Mouse (Mus musculus) heart, embryonic 12.5 days (tissue): ENCODE results near the gene Acyp2. TPM values are rescaled to one million over a fixed set of nuclear protein-coding genes. Genes with fewer than 3 reads are reported as not detected.

Source experiments
- ATAC-seq: fragments of 200-750 bp; cut with Nextera tagmentation; 2 replicates; pipeline ENCODE4 v1.8.0; 2017; ENCODE audit warnings: moderate TSS enrichment, moderate library complexity; ENCODE audit not compliant: insufficient number of reproducible peaks, low FRiP score
- H3K27ac ChIP-seq: fragments of 300-500 bp; sonication (generic); 2 replicates; pipeline ENCODE4 v1.5.1; 2016; ENCODE audit warnings: mild to moderate bottlenecking, moderate library complexity; ENCODE audit not compliant: poor library complexity, severe bottlenecking
- H3K27me3 ChIP-seq: fragments of 300-500 bp; sonication (generic); replicated peaks from 2 replicates; pipeline ENCODE4 v1.6.1; 2016; ENCODE audit warnings: mild to moderate bottlenecking, moderate library complexity
- H3K36me3 ChIP-seq: fragments of 300-500 bp; sonication (generic); 2 replicates; pipeline ENCODE4 v1.6.1; 2016; ENCODE audit warnings: mild to moderate bottlenecking, moderate library complexity
- H3K4me1 ChIP-seq: fragments of 300-500 bp; sonication (generic); replicated peaks from 2 replicates; pipeline ENCODE4 v1.6.1; 2016; ENCODE audit warnings: mild to moderate bottlenecking
- H3K4me2 ChIP-seq: fragments of 300-500 bp; sonication (generic); 2 replicates; pipeline ENCODE4 v1.6.1; 2016; ENCODE audit warnings: mild to moderate bottlenecking, moderate library complexity
- H3K4me3 ChIP-seq: fragments of 300-500 bp; sonication (generic); 2 replicates; pipeline ENCODE4 v1.5.1; 2016; ENCODE audit warnings: mild to moderate bottlenecking
- H3K9ac ChIP-seq: fragments of 300-500 bp; sonication (generic); 2 replicates; pipeline ENCODE4 v1.6.1; 2016; ENCODE audit warnings: mild to moderate bottlenecking, moderate library complexity
- H3K9me3 ChIP-seq: fragments of 300-500 bp; sonication (generic); replicated peaks from 2 replicates; pipeline ENCODE4 v1.6.1; 2016; ENCODE audit warnings: mild to moderate bottlenecking, moderate library complexity
- WGBS: fragments of 180-500 bp; shearing (Covaris S2); methylation state at CpG from one replicate; pipeline ENCODE4 v1.1.7; 2016; 5-methylcytosine and 5-hydroxymethylcytosine counted together
- polyA plus RNA-seq: library from polyadenylated mRNA; unstranded; fragments of >200 nt; fragmentation: Nextera tagmentation; extraction: Ambion mirVana; gene quantifications from 2 replicates; pipeline ENCODE4 v1.2.1, GENCODE M21; 2016

Acyp2 gene
- polyA plus RNA-seq, 1 experiment from 2014 or later: 27.7 TPM

GRCm38 (mm10) chr11:30578931-30579330 is 70.5 kb downstream of the Acyp2 start:
- Histone ChIP-seq H3K36me3 (peaks cover 9% of the 10 kb centered on the region; the same call in 1 of the 2 replicates), H3K27ac (no peak overlapping the region), H3K4me3 (no peak overlapping the region), H3K27me3 (no peaks in the 10 kb centered on the region), H3K4me2 (no peak overlapping the region), H3K9ac (no peak overlapping the region), H3K4me1 (0 out of 2 replicates have a peak, but pooled peaks cover 2% of the 10 kb centered on the region), H3K9me3 (peaks cover 8% of the 10 kb centered on the region)
- 79% methylated on average over 2 of the region's 2 CpGs for WGBS
- ATAC-seq: no peak

DNA sequence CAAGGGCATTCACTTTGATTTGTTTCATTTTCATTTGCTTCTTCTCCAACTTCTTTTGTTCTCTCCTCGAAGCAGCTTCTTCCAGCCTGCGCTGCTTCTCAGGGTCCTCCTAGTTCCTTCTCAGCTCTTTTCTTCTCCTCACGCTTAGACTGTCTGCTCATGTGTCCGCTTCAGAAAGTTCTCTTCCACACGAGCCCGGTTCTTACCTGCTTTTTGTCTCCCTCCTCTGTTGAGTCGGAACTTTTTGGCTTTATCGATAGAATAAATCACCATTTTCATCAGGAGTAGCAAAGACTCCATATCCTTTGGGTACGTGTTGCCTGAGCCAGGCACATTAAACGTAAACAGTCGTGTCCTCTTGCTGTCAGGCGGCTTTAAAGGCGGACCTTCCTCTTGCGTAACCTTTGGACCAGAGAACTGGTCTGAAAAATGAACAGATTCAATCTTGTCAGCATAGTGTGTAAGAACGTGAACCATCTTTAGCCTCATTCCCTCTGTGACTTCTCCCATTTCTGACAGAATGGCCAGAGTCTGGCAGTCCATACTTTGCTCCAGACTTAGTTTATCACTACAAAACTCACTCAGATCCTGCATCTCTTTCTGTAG is 76.5 kb downstream of the Acyp2 start:
- H3K9me3 ChIP-seq: no peaks in the 10 kb centered on the region
- no peak for ATAC-seq
- 87% methylated on average over 15 of the region's 15 CpGs for WGBS
- H3K27ac ChIP-seq: no peak overlapping the region
- no peak overlapping the region for H3K4me2 ChIP-seq
- H3K4me1 ChIP-seq: no peaks in the 10 kb centered on the region
- no peaks in the 10 kb centered on the region for H3K27me3 ChIP-seq
- no peak overlapping the region for H3K9ac ChIP-seq
- H3K36me3 ChIP-seq: no peaks in the 10 kb centered on the region
- H3K4me3 ChIP-seq: no peak overlapping the region

GRCm38 (mm10) chr11:30570568-30570967 is 78.8 kb downstream of the Acyp2 start:
- no peak overlapping the region for H3K4me3 ChIP-seq
- no peak for ATAC-seq
- H3K27ac ChIP-seq: no peak overlapping the region
- H3K9me3 ChIP-seq: no peaks in the 10 kb centered on the region
- no peaks in the 10 kb centered on the region for H3K27me3 ChIP-seq
- WGBS: 85% methylated on average over 3 of the region's 3 CpGs
- no peak overlapping the region for H3K4me2 ChIP-seq
- no peaks in the 10 kb centered on the region for H3K36me3 ChIP-seq
- H3K4me1 ChIP-seq: no peaks in the 10 kb centered on the region
- H3K9ac ChIP-seq: no peak overlapping the region

DNA sequence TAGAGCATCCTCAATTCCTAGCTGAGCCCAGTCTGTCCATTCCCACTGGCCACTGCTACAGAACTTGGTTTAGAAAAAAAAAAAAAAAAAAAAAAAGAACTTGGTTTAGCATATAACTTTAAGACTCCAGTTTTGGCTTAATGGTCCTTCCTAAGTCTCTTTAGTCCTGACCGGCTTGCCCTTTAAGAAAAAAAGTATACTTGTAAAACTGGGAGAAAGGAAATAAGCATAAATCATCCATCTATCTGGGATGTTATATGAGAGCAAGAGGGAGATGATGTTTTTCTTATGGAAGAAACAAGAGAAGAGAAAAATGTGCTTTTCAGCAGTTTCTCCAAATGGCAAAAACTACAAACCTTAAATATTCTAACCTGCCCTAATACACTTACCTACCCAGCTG is 89.2 kb downstream of the Acyp2 start:
- Histone ChIP-seq H3K27me3 (no peaks in the 10 kb centered on the region), H3K4me3 (no peak overlapping the region)
- no peak for ATAC-seq

GRCm38 (mm10) chr11:30553408-30553807 is 96.0 kb downstream of the Acyp2 start:
- no peak for ATAC-seq
- Histone ChIP-seq H3K4me2 (no peak overlapping the region), H3K9me3 (no peaks in the 10 kb centered on the region), H3K4me1 (peaks cover 5% of the 10 kb centered on the region; the same call in 1 of the 2 replicates), H3K27me3 (no peaks in the 10 kb centered on the region), H3K4me3 (no peak overlapping the region), H3K9ac (no peak overlapping the region), H3K36me3 (no peaks in the 10 kb centered on the region), H3K27ac (no peak overlapping the region)
- 98% methylated on average over 1 of the region's 1 CpGs for WGBS

More for the DNA sequence above, 89.2 kb downstream of the Acyp2 start:
- no peak overlapping the region for H3K9ac ChIP-seq
- no peak overlapping the region for H3K27ac ChIP-seq
- no peak overlapping the region for H3K4me2 ChIP-seq
- WGBS: 90% methylated on average over 1 of the region's 1 CpGs
- H3K9me3 ChIP-seq: no peaks in the 10 kb centered on the region
- no peaks in the 10 kb centered on the region for H3K36me3 ChIP-seq
- no peaks in the 10 kb centered on the region for H3K4me1 ChIP-seq

GRCm38 (mm10) chr11:30517133-30517532 is 132.3 kb downstream of the Acyp2 start:
- H3K4me1 ChIP-seq: no peaks in the 10 kb centered on the region
- no peak overlapping the region for H3K4me2 ChIP-seq
- no peak overlapping the region for H3K27ac ChIP-seq
- no peak overlapping the region for H3K9ac ChIP-seq
- no peak overlapping the region for H3K4me3 ChIP-seq
- no peak for ATAC-seq
- no peaks in the 10 kb centered on the region for H3K27me3 ChIP-seq
- 65% methylated on average over 2 of the region's 2 CpGs for WGBS
- H3K36me3 ChIP-seq: no peaks in the 10 kb centered on the region
- no peaks in the 10 kb centered on the region for H3K9me3 ChIP-seq

DNA sequence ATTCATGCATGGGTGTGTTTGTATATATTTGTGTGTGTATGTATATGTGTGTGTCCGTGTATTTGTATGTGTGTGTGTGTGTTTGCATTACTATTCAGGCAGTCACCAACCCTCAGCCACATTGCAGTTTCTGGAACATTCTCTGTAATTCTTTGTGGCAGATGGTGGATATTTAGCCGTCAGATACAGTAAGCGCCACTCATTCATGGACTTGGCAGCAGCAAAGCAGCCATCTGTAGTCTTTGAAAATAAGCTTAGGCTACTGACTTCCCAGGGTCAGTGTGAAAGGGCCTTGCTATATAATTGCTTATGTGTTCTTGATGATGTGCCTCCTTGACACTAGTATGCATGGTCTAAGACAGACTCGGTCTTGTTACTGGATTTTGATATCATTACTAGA is 141.2 kb downstream of the Acyp2 start:
- H3K4me2 ChIP-seq: no peak overlapping the region
- no peaks in the 10 kb centered on the region for H3K27me3 ChIP-seq
- H3K4me3 ChIP-seq: no peak overlapping the region
- H3K9ac ChIP-seq: no peak overlapping the region
- WGBS: 87% methylated on average over 4 of the region's 4 CpGs
- H3K4me1 ChIP-seq: no peaks in the 10 kb centered on the region
- H3K36me3 ChIP-seq: peaks cover 5% of the 10 kb centered on the region; the same call in 1 of the 2 replicates
- no peaks in the 10 kb centered on the region for H3K9me3 ChIP-seq
- no peak overlapping the region for H3K27ac ChIP-seq
- ATAC-seq: no peak

GRCm38 (mm10) chr11:30498738-30499355 is 150.5 kb downstream of the Acyp2 start:
- Histone ChIP-seq H3K4me3 (no peak overlapping the region), H3K9me3 (peaks cover 16% of the 10 kb centered on the region), H3K36me3 (peaks cover 8% of the 10 kb centered on the region; the same call in 1 of the 2 replicates), H3K27me3 (no peaks in the 10 kb centered on the region), H3K4me1 (0 out of 2 replicates have a peak, but pooled peaks cover 7% of the 10 kb centered on the region), H3K9ac (no peak overlapping the region), H3K27ac (peak overlapping the region; percentile 64), H3K4me2 (no peak overlapping the region)
- no peak for ATAC-seq
- 14% methylated on average over 3 of the region's 3 CpGs for WGBS

GRCm38 (mm10) chr11:30497151-30497550 is 152.2 kb downstream of the Acyp2 start:
- 0 out of 2 replicates have a peak, but pooled peaks cover 7% of the 10 kb centered on the region for H3K4me1 ChIP-seq

DNA sequence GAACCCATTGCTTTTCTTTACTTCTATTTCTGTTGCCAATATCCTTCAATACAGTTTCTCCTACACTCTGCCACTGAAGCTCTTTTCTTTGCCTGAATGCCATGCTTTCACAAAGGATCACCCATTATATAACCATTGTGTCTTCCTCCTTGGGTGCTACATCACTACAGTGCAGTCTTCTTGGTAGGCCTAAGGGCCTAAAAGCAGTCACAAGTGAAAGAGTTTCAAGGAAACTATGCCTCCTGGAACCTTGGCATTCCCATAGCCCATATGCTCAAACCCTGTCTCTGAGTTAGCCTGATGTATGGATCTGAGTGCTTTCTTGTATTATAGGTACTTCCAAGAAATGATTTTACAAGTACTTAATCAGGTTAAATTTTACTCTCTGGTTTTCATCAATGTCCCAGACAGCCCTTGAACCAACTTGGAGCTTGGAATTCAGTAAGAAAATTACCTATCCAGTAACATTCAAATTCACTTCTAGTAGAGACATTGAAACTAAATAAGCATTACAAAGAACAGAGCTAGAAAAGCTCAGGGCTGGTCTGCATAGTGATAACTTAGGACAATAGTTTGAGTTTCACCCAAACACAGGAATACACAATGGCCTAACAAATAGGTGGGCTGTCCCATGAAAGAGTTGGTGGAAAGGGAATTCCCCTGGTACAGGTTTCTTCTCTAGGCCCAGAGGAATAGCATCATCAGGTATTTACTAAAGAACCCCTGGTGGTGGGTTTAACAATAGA is 157.7 kb downstream of the Acyp2 start:
- Histone ChIP-seq H3K36me3 (no peaks in the 10 kb centered on the region), H3K27me3 (no peaks in the 10 kb centered on the region), H3K9me3 (0 out of 2 replicates have a peak, but pooled peaks cover 9% of the 10 kb centered on the region), H3K27ac (no peak overlapping the region), H3K4me1 (no peaks in the 10 kb centered on the region), H3K9ac (no peak overlapping the region), H3K4me3 (no peak overlapping the region), H3K4me2 (no peak overlapping the region)
- no peak for ATAC-seq

More at GRCm38 (mm10) chr11:30497151-30497550, 152.2 kb downstream of the Acyp2 start:
- H3K27ac ChIP-seq: no peak overlapping the region
- H3K4me3 ChIP-seq: no peak overlapping the region
- 0 out of 2 replicates have a peak, but pooled peaks cover 3% of the 10 kb centered on the region for H3K36me3 ChIP-seq
- no peak overlapping the region for H3K4me2 ChIP-seq
- ATAC-seq: no peak
- WGBS: 65% methylated on average over 2 of the region's 2 CpGs
- H3K9me3 ChIP-seq: peaks cover 16% of the 10 kb centered on the region
- H3K9ac ChIP-seq: no peak overlapping the region
- H3K27me3 ChIP-seq: no peaks in the 10 kb centered on the region

GRCm38 (mm10) chr11:30488183-30488582 is 161.2 kb downstream of the Acyp2 start:
- H3K4me1 ChIP-seq: no peaks in the 10 kb centered on the region
- H3K36me3 ChIP-seq: no peaks in the 10 kb centered on the region
- no peaks in the 10 kb centered on the region for H3K9me3 ChIP-seq
- no peak overlapping the region for H3K4me3 ChIP-seq
- no peaks in the 10 kb centered on the region for H3K27me3 ChIP-seq
- H3K9ac ChIP-seq: no peak overlapping the region
- ATAC-seq: no peak
- no peak overlapping the region for H3K27ac ChIP-seq
- WGBS: 75% methylated on average over 10 of the region's 10 CpGs
- H3K4me2 ChIP-seq: no peak overlapping the region
